Mouse (Mus musculus) gastrocnemius, postnatal 25 days (tissue): ENCODE measurements at regions not wholly inside any gene's neighbourhood (a gene's known extent, or its start where the extent isn't known, plus 50 kb on each side); places are given as distances from the start of the nearest gene placed in this dataset.
"Not testable (repeated sequence)": the region's sequence is repeated elsewhere in the genome, so short reads cannot be mapped to it uniquely, and the experiment has no call there.

Source experiments
- DNase-seq: peaks from one replicate; pipeline ENCODE4 v3.0.0; 2022

DNA sequence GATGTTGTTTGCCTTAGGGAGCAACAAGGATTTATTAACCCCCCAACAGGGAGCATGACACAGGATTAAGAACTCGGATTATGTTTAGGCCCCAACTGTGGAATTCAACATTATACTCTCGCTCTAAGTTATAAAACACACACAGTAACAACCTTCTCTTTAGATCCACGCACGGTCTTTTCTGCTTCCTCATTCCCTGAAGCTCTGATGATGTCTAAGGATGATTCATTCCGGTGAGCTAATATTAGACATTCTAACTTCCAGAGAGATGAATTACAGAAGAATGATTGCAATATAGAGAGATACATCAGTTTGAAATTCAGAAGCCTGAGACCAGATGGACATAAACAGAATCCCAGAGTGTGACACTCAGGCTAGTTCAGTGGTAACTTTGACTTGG is 245.0 kb downstream of the Enc1 start:
- DNase-seq: no peak

DNA sequence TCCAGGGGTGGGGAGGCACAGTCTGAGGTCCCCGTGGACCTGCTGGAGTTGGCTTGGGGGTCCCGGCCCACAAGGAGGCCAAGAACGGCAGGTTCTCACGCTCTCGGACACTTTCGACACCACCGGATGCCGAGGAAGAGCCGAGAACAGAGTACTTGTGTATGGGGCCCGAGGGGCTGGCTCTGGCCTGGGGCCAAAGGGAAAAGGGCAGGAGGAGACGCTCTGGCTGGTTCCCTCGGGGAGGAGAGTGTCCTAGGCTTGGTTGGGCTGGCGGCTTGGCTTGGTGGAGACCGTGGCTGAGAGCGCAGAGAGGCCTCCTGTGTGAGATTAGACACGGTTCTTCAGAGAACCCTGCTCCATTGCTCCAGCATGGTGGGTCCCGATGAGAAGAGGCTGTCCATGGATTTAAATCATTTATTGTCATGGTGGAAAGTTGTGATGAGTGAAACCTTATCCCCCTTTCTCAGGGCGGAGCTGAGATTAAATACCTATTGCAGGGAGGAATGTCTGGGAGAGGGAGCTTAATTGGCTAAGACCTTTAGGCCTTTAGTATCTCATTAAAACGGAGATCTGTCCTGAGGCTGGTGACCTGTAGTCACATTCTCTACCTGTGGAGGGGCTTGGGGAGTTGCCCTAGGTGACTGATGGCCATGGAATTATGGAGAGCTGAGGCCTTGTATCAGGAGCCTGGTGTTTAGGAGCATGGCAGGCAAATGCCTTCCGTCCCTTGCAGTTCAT is 244.1 kb downstream of the Enc1 start:
- peak; percentile 44 for DNase-seq

DNA sequence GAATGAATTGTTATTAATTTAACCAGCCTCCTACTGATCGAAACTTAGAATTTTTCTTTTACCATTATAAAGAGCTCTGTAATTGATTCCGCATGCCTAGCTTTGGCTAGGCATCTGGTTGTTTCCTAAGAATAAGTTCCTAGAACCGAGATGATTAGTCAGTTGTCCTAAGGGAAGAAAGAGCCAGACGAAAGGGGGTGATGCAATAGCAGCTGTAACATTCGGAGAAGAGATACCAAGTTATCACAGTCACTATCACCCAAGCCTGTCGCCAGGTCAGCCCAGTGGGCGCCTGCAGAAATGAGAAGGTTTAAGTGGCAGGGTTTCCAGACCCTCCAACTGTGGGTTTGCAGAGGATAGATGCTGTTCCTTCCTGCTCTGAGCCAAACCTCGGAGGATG is 242.8 kb downstream of the Enc1 start:
- no peak for DNase-seq

DNA sequence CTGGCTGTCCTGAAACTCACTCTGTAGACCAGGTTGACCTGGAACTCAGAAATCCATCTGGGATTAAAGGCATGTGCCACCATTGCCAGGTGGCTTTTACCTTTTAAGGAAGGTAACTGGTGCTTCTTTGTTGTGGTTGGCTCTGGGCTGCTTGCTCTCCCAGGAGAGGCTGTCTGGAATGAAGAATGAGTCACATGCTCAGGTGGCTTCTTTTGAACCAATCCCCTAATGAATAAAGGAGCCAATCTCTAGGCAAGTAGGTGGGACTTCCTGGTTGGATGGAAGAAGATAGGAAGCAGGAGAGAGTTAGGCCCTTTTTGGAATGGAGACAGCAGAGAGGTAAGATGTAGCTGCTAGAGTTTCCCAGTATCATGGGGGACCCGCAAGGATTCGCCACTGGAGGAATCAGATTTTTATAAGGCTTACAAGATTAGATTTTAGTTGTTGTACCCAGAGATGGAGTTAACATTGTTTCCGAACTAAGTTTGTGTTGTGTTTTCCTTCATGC is 241.6 kb downstream of the Enc1 start:
- DNase-seq: no peak

DNA sequence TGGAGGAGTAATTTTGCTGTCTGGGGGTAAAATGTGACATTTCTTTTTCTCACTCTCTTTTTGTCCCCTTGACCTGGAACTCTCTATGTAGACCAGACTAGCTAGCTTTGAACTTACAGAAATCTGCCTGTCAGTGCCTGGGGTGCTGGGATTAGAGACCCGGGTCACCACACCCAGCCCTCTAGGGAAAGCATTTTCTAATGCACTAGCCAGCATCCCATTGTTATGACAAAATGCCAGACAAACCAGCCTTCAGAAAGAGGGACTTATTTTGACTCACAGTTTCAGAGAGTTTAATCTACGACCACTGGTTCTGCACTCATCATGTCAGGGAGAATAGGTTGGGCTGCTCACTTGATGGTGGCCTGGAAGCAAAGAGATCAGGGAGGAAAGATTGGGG is 240.4 kb downstream of the Enc1 start:
- DNase-seq: no peak

DNA sequence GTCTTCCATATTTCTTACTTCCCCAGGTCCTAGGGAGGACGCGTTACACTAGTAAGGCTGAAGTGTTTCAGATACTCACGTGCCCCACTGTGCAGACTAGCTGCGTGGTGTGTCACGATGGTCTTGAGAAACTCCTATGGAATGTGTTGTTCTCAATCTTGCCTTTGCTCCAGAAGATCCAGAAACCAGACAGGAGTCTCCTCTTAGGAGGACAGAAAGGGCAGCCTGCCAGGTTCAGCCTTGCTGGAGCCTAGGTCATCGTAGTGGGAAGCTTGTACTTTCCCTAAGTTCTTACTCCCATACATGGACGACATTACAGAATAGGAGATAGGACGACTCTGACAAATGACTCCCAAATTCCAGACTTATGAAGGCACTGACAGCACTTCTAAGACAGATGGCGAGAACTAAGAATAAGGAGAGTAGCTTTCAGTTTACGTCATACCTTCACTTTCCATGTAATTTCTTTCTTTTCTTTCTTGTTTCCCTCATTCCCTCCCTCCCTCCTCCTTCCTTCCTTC is 238.2 kb downstream of the Enc1 start:
- DNase-seq: no peak

DNA sequence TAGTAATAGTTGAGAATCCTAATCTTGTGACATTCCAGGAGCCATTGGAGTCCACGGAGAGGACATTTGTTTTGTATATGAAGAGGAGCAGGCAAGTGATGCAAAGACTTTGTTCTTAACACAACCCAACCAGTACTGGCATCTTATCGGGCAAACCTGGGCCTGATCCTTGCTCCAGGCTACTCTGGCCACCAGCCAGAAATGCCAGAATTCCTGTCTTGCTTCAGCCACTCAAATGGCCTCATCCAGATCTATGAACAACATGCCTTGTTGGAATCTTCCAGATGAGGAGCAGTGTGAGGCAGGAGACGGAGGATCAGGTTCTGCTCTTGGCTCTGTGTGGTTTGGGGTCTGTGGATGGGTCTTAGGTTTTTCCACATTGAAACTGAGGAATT is 233.1 kb downstream of the Enc1 start:
- no peak for DNase-seq

DNA sequence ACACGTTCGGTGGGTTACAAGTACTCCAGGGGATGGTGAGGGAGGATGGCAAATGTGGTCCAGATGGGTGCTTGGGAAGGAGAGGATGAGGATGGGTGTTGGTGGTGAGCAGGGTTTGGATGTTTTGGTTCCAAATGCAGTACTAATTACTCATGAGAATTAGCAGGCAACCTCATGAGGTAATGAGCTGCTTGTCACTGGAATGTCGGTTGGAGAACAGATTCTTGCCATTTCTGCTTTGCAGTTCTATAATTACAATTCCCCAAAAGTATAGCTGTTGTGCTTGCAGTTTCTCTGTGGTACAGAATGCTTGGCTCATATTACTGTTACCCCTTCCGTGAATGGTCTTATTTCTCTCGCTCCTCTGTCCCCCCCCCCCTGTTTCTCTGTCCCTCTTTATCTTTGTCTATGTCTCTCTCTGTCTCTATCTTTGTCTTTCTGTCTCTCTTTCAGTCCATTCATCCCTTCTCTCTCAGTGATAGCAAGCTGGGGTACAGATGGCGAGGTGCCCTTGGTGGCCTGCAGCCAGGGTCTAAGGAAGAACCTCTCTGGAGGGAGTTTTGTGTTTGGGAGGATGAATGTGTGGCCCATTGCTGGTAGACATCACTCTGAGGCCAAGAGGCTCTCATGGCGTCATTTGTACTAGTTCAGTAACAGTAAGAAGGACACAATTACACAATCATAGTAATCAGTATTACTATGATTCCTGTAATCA is 232.5 kb downstream of the Enc1 start:
- DNase-seq: no peak

DNA sequence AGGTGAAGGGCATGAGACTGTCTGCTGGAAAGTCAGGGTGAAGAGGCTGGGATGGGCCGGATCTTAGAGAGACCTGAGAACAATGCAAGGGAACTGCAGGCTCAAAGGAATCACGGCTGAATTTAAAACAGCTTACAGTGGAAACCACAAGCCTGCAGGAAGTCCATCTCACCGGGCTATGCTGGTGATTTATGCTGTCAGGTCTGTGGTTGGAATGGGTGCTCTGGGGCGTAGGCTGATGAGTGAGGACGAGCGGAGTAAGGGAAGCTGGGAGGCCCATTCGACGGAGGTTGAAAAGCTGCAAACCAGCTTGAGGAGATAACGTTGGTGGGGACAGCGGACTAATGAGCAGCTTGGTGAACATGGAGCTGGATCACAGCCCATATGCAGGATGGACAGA is 229.1 kb downstream of the Enc1 start:
- DNase-seq: no peak

DNA sequence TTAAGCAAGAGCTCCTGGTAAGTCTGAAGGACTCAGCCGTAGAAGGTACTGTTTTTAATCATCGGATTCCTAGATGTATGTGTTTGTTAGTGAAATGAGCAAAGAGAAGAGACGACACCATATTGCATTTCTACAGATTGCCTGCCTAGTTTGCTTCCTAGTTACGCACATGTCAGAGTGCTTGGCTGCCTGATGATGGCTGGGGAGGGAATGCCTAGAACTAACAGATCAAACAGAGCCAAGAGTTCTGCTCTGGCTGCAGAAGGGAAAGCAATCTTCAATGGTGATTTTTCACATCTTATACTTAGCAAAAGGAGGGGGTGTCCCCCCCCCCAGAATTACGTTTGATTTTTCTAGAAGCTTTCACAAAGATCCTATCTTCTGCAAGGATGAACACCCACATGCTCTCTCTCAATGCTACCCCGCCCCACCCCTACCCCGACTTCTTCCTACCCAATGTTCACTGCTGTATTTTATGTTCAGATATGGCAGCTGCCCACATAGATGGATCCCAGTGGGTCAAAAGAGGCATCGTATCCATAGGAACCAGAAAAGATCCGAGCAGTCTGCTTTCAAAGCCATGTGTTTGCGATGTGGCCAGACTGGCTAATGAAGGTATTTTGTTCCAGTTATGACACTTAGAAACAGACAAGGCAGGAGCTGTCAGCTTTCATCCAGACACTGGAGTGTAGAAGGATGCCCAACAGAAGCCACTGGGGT is 228.1 kb downstream of the Enc1 start:
- no peak for DNase-seq

DNA sequence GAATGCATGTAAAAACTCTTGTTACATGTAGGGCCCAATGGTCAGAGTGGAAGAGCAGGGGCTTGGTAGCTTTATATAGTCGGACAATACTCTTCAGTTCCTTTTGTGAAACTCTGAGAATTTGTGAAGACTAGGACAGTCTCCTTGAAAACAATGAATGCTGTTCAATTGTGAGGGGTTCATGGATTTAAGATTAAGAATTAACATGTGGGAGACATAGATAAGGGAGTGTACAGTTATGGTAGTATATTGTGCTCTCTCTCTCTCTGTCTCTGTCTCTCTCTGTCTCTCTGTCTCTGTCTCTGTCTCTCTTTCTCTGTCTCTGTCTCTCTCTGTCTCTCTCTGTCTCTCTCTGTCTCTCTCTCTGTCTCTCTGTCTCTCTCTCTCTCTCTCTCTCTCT is 225.7 kb downstream of the Enc1 start:
- DNase-seq: not testable (repeated sequence)

DNA sequence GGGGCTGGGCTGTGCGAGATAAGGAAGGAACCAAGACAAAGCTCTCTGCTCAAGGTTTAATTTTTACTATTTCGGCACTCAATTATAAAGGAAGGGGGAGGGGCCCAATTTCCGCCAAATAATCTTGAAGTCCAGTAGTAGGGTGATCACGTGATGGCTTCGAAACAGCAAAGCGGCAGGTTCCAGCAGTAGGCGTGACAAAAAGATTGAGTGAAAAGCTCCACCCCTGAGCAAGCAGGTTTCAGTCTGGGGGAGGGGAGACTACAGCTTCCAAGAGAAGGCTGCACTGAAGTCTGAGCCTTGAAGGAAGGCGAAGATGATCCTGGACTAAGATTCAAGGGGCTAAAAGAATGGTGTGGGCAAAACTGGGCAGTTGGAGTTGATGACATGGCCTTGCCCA is 222.9 kb downstream of the Enc1 start:
- DNase-seq: no peak

DNA sequence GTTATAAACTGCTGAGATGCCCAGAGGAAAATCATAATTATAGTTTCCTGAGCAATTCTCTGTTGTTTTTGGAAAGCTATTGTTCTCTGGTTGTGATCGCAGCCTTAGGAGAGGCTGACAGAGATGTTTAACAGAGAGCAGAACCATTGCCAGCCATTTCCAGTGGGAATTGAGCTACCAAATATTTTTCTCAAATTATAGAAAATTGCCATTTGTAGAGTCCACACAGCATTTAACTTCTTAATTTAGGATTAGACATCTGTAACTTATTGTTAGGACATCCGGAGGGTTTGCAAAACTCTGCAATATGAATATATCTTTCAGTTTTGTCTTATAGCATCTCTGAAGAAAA is 222.0 kb downstream of the Enc1 start:
- no peak for DNase-seq

DNA sequence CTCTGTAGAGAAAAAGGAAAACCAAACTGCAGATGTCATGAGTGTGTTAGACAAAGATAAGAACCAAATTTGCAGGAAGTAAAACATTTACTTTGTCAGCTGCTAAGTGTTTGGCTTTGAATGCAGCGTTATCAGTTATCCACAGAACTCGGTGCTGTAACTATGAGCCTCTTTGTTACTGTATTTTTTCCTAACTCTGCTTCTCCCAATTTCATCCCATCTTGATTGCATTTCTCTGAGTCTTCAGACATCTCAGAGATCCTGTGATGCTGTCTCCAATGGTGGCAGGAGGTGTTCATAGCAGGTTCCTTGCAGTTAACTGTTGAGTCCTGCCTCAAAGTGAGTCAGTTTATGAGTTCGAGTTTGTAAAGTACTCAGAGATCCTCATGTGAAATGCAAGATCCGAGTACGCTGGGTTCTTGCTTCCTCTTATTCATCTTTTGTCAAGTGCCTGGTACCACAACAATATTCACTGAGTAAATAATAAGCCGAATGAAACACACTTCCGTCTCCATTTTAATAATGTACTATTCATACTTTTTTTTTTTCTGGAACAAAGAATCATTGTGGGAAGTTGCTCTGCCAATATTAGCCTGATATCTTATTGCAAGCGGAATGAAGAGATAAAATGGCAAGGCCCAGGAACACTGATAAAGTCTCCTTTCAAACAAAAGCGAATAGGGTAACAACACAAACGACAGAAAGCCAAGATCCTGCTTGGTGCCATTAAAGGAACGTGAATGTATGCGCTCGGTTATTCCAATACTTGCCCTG is 221.4 kb downstream of the Enc1 start:
- no peak for DNase-seq

DNA sequence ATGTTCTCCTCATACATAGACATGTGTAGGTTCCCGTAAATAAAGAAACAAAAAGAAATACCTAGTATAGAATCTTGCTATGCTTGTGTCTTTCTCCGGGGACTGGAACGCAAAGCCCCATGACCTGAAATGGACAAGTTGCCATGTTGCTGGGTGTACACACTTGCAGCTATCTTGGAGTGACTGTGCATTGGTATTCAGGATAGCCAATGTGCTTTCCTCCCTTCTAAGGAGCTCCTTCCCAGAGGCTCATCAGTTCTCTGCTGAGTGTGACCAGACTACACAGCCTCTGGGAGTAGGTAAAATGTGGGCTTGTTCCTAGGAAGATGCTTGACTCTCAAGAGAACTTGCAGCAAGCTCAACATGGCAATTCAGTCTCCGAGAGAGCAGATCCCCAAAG is 220.3 kb downstream of the Enc1 start:
- no peak for DNase-seq

DNA sequence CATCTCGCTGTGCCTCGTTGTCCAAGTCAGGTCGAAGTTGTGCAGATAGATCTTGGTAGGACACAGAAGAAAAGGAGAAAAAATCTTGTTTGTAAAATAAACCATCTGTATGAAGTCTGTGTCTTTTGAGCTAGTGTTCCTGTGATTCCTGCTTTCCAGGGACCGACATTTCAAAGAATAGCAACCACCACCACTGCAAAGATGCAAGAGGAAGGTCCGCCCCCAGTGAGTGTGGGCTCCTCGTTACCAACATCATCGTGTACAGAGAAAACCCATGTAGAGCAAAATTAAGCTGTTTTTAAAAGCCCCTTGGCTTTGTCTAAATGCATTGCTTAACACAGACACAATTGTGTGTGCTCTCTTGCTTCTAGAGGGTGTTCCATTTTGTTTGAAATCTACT is 218.2 kb downstream of the Enc1 start:
- DNase-seq: no peak

DNA sequence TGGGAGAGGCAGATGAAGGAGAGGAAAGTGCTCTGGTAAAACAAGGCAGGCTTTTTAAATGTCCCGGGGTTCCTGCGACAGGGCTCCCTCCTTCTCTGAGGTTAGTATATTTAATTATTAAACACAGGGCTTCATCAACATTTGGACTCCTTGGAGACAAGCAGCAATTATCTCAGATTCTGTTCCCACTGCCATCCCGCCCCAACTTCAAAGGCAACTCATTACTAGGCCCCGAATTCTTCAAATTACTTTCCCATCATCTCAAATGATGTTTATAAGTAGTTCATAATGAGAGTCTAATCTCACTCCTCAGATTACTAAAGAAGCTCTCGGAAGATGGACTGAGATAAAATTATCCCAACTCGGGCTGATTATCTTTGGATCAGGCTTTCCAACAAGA is 215.1 kb downstream of the Enc1 start:
- DNase-seq: no peak

DNA sequence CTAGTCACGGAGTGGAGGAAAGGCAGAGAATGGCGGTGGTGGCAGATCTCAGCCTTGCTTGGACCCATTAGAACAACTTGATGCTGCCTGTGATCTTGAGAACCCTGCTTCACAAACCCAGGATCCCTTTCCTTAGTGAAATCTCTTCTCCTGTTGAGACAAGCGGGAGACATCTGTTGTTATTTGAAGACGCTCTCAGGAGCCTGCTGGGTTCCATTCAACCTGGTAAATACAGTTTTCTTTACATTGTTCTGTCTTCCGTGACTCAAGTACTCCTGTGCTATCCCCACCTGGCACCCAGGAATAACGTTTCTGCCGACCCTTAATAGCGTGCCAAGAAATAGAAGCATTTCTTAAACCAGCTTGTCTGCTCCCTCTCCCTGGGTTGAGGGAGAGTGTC is 213.8 kb downstream of the Enc1 start:
- DNase-seq: no peak

DNA sequence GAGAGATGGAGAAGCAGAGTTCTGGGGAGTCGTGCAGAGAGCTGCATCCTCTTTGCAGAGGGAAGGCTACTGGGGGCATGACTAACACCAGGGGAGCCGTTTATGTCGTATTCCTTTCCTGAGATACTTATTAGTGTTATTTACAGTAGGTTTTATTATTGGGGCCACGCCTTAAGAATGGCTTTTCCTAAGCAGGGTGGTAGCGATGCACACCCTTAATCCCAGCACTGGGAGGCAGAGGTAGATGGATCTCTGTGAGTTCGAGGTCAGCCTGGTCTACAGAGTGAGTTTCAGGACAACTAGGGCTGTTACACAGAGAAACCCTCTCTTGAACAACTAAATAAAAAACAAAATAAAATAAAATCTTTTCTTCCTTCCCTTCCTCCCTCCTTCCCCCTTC is 212.6 kb downstream of the Enc1 start:
- no peak for DNase-seq

DNA sequence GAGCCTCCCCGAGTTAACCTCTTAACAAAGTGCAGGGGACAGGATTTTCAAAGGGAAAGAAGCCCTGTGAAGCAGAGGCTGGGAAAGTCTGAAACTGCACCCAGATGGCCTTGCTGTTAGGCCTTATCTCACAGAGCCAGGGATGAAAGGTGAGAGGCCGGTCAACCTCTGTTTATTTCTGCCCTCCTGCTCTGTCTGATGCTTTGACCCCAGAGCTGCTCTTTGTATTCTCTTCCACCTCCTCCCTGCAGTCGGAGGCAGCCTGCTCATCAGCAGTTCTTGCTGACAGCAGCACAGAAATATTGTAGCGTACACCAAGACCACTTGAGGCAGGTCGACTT is 212.2 kb downstream of the Enc1 start:
- DNase-seq: no peak

DNA sequence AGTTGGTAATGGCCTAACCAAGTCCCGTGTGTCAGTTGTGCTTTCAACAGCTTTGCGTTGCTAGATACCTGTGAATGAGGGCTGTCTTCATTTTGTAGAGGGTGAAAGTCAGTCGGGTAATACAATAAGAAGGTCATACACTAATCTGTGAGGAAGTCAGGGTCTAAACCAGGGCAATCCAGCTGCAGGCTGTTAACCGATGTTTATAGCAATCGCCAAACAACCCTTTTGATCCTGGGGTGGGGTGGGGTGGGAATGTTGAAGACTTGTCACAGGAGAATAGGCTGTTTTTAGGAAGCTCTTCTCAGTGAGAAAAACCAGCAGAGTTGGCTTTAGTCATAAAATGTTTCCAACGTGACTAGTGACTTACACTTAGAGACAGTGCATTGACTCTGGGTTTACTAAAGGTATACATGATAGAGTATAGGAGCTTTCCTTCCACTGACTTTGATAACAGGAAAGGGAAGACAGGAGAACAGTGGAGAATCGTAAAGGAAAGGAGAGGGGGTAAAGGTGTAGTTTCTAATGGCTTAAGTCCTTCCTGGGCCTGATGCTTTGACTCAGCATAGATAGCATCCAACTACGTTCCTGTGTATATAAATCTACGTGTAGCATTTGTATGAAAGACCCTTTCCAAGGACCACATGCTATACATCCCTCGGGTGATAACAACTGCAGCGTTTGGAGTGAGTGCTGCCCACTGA is 211.6 kb downstream of the Enc1 start:
- no peak for DNase-seq

DNA sequence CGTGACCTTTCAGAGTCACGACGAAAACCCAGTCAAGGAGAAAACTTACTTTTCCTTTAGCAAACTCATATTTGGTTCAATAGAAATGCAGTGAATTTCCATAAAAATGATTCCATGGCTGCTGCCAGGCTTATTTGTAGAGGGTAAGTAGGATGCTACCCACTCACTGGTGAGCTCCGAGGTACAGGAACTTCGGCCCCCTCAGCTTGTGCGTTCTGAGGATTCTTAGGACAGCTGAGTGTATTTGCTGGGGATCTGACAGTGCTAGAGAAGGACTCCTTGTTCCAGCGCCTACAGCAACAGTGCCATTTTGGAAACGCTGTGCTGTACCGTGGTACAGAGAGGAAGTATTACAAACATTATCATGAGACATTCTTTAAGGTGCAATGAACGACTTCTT is 210.4 kb downstream of the Enc1 start:
- no peak for DNase-seq
